Mouse (Mus musculus): Measurements from ENCODE around the gene Olfr1462. TPM values are rescaled to one million over a fixed set of nuclear protein-coding genes. Genes with fewer than 3 reads are reported as not detected.

Olfr1462 gene
- total RNA-seq (2021) = not detected

GRCm38 (mm10) chr19:13185434-13185833, at the start of gene Olfr1462:
Gene Olfr1462 (plus strand): TSS chr19:13185734.
- no peak for DNase-seq
- intact Hi-C loops (cut with DNase I) = no loop called here

- no peak for DNase-seq
- intact Hi-C loops (cut with DNase I) = no loop called here
Observed at GRCm38 (mm10) chr19:13149449-13149848, 36.1 kb upstream of the Olfr1462 start, which contains the start of gene Olfr1459. Gene Olfr1459 (minus strand): TSS chr19:13149549.

- intact Hi-C loops (cut with DNase I) = no loop called here
- no peak for DNase-seq
Observed at GRCm38 (mm10) chr19:13162700-13163099, 22.8 kb upstream of the Olfr1462 start, which contains the start of gene Olfr1461. Gene Olfr1461 (plus strand): TSS chr19:13163000.

- no peak for DNase-seq
- intact Hi-C loops (cut with DNase I) = no loop called here
Observed at GRCm38 (mm10) chr19:13221666-13222065, 36.1 kb downstream of the Olfr1462 start.

GRCm38 (mm10) chr19:13231028-13231427, 45.5 kb downstream of the Olfr1462 start, which contains the start of gene Olfr1463:
Gene Olfr1463 (plus strand): TSS chr19:13231328.
- intact Hi-C loops (cut with DNase I) = no loop called here
- DNase-seq = no peak

Other genes with a start within 250 kb of the Olfr1462 start
- not detected for gene Olfr1450, start 235.5 kb upstream of the Olfr1462 start, total RNA-seq (2021)
- not detected for gene Olfr1451, start 190.7 kb upstream of the Olfr1462 start, total RNA-seq (2021)
- gene Olfr1453, start 157.4 kb upstream of the Olfr1462 start, total RNA-seq (2021) = not detected
- not detected for gene Olfr1454, start 125.1 kb upstream of the Olfr1462 start, total RNA-seq (2021)
- not detected for gene Olfr1457, start 87.8 kb upstream of the Olfr1462 start, total RNA-seq (2021)
- gene Olfr1458, start 79.0 kb upstream of the Olfr1462 start, total RNA-seq (2021) = not detected
- gene Olfr1459, start 36.2 kb upstream of the Olfr1462 start, total RNA-seq (2021) = under 1 TPM; 0.12 to 0.22 TPM
- gene Olfr1461, start 22.7 kb upstream of the Olfr1462 start, total RNA-seq (2021) = not detected
- gene Olfr1463, start 45.6 kb downstream of the Olfr1462 start, total RNA-seq (2021) = not detected
- gene Olfr1465, start 129.8 kb downstream of the Olfr1462 start, total RNA-seq (2021) = not detected
- not detected for gene Olfr1466, start 153.1 kb downstream of the Olfr1462 start, total RNA-seq (2021)
- not detected for gene Olfr1467, start 176.5 kb downstream of the Olfr1462 start, total RNA-seq (2021)
- not detected for gene Olfr1469, start 222.1 kb downstream of the Olfr1462 start, total RNA-seq (2021)

Data from left cerebral cortex, postnatal 4 days (tissue).